Mouse (Mus musculus) spleen, adult 2 months (tissue): Measurements from ENCODE around the gene Aox1. TPM values are rescaled to one million over a fixed set of nuclear protein-coding genes. Genes with fewer than 3 reads are reported as not detected.
"Not testable (repeated sequence)": the region's sequence is repeated elsewhere in the genome, so short reads cannot be mapped to it uniquely, and the experiment has no call there.

Experiments
- DNase-seq, 2 experiments: peaks; one replicate each; pipeline versions ENCODE4 v3.0.0 to v3.0.0-alpha.2; 2012 to 2021; ENCODE audit warnings: low spot score in 2 of 2, low read depth in 1 of 2
- H3K27ac ChIP-seq: fragments of 200-500 bp; 2 replicates; pipeline ENCODE4 v1.5.1; 2012; ENCODE audit warnings: low read length, inconsistent platforms; ENCODE audit not compliant: insufficient read depth
- H3K27me3 ChIP-seq: fragments of 200-500 bp; 2 replicates; pipeline ENCODE4 v1.6.1; 2012; ENCODE audit warnings: mild to moderate bottlenecking, moderate library complexity, low read length, inconsistent platforms; ENCODE audit not compliant: control insufficient read depth, insufficient read depth
- H3K36me3 ChIP-seq: fragments of 200-500 bp; 2 replicates; pipeline ENCODE4 v1.6.1; 2012; ENCODE audit warnings: mild to moderate bottlenecking, low read length, inconsistent platforms; ENCODE audit not compliant: control insufficient read depth, insufficient read depth
- H3K4me1 ChIP-seq: fragments of 200-500 bp; 2 replicates; pipeline ENCODE4 v1.6.1; 2011; ENCODE audit warnings: inconsistent platforms; ENCODE audit not compliant: control insufficient read depth, insufficient read depth, insufficient read length
- H3K4me3 ChIP-seq: fragments of 200-500 bp; 2 replicates; pipeline ENCODE4 v1.5.1; 2011; ENCODE audit warnings: mild to moderate bottlenecking, inconsistent platforms; ENCODE audit not compliant: insufficient read depth, insufficient read length; ENCODE audit errors: extremely low read depth
- CTCF ChIP-seq: fragments of 200-500 bp; IDR thresholded peaks from 2 replicates; pipeline ENCODE4 v1.5.1; 2011; ENCODE audit warnings: mild to moderate bottlenecking, inconsistent platforms; ENCODE audit not compliant: insufficient read depth, insufficient read length, insufficient replicate concordance; ENCODE audit errors: extremely low read depth
- POLR2A ChIP-seq: fragments of 200-500 bp; IDR thresholded peaks from 2 replicates; pipeline ENCODE4 v1.6.1; 2011; ENCODE audit warnings: low read depth, low read length, inconsistent platforms
- WGBS: fragments of 180-500 bp; shearing (Covaris S2); methylation state at CpG from one replicate; pipeline ENCODE4 v1.1.7; 2018; 5-methylcytosine and 5-hydroxymethylcytosine counted together
- polyA plus RNA-seq: library from polyadenylated mRNA; depleted of rRNA; stranded (reverse); fragments of >200 nt; gene quantifications from 2 replicates; pipeline ENCODE4 v1.2.3, GENCODE M21; 2012; rRNA removed

Gene Aox1
- 0.35 and 0.57 TPM in 2 replicates for polyA plus RNA-seq

GRCm38 (mm10) chr1:58029636-58030117 is at the start of gene Aox1:
TSS of gene Aox1 (plus strand) at chr1:58029931.
- DNase-seq = no peak
- no peaks in the 10 kb centered on the region for H3K36me3 ChIP-seq
- no peak within 1 kb of the TSS for H3K4me3 ChIP-seq
- TF ChIP-seq CTCF = no peak
- no peak for TF ChIP-seq POLR2A
- H3K27me3 ChIP-seq = no peaks in the 10 kb centered on the region
- WGBS = 7% methylated on average over 12 of the region's 12 CpGs
- H3K4me1 ChIP-seq = no peaks in the 10 kb centered on the region
- H3K27ac ChIP-seq = no peak within 1 kb of the TSS

- no peak for DNase-seq
- Histone ChIP-seq H3K27ac (no peak overlapping the region), H3K4me3 (no peak overlapping the region), H3K36me3 (no peaks in the 10 kb centered on the region), H3K4me1 (no peaks in the 10 kb centered on the region), H3K27me3 (no peaks in the 10 kb centered on the region)
- no peak for TF ChIP-seq POLR2A
- no peak for TF ChIP-seq CTCF
- WGBS = 76% methylated on average over 6 of the region's 6 CpGs
Observed at GRCm38 (mm10) chr1:57989052-57989600, 40.6 kb upstream of the Aox1 start.

DNA sequence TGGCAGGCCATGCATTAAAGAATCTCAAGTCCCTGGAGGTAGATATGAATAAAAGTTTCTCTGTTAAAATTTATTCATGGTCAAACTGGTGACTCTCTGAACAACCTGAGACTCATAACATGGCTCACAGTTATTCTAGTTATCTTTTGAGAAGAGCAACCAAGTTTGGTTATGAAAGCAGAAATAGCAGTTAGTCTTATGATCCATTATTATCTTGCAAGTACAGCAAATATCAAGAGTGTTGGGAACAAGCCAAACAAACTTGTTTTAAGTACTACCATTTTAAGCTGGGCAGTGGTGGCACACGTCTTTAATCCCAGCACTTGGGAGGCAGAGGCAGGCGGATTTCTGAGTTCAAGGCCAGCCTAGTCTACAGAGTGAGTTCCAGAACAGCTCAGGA is 38.5 kb upstream of the Aox1 start:
- DNase-seq = no peak
- Histone ChIP-seq H3K27ac (no peak overlapping the region), H3K4me3 (no peak overlapping the region), H3K4me1 (no peaks in the 10 kb centered on the region), H3K27me3 (no peaks in the 10 kb centered on the region), H3K36me3 (no peaks in the 10 kb centered on the region)
- WGBS = 79% methylated on average over 2 of the region's 2 CpGs
- TF ChIP-seq POLR2A (no peak), CTCF (no peak)

GRCm38 (mm10) chr1:57995432-57996132 is 34.1 kb upstream of the Aox1 start, which contains the start of gene Sgo2a:
TSS of gene Sgo2a (plus strand) at chr1:57995971.
- Histone ChIP-seq H3K27me3 (no peaks in the 10 kb centered on the region), H3K36me3 (no peaks in the 10 kb centered on the region), H3K4me3 (peak within 1 kb of the TSS; percentile 97), H3K4me1 (no peaks in the 10 kb centered on the region; the same call in 1 of the 2 replicates), H3K27ac (peak within 1 kb of the TSS; percentile 72)
- TF ChIP-seq CTCF (no peak), POLR2A (peak; percentile 19; the same call in 1 of the 2 replicates)
- peak; percentile 85 to 91 for DNase-seq
- 7% methylated on average over 30 of the region's 30 CpGs for WGBS

- no peaks in the 10 kb centered on the region; the same call in 1 of the 2 replicates for H3K4me1 ChIP-seq
- no peak for DNase-seq
- under 1% methylated on average over 29 of the region's 29 CpGs for WGBS
- peak overlapping the region; percentile 23; the same call in 1 of the 2 replicates for H3K27ac ChIP-seq
- no peak for TF ChIP-seq POLR2A
- TF ChIP-seq CTCF = no peak
- H3K27me3 ChIP-seq = no peaks in the 10 kb centered on the region
- peak overlapping the region; percentile 97 for H3K4me3 ChIP-seq
- no peaks in the 10 kb centered on the region for H3K36me3 ChIP-seq
Observed at GRCm38 (mm10) chr1:57996133-57996615, 33.6 kb upstream of the Aox1 start.

DNA sequence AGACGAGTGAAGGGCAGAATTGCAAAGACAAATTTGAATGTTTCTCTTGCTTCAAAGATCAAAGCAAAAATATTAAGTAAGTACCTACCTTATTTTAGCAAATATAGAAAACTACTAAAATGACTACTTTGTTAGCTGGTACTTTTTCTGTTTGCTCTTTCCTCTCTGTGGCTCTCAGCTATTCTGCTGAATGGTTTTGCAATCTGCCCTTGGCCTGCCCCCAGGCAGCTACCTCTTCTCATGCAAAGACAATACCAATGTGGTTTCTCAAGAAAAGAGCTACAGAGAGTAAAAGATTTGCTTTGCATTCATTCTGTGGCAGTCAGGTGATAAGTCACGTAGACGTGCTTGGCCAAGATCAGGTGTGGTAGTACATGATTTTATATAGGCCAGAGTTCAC is 31.6 kb upstream of the Aox1 start:
- DNase-seq = no peak
- 72% methylated on average over 3 of the region's 3 CpGs for WGBS
- no peak overlapping the region for H3K4me3 ChIP-seq
- no peaks in the 10 kb centered on the region for H3K27me3 ChIP-seq
- no peak for TF ChIP-seq CTCF
- no peak for TF ChIP-seq POLR2A
- no peak overlapping the region for H3K27ac ChIP-seq
- H3K4me1 ChIP-seq = no peaks in the 10 kb centered on the region; the same call in 1 of the 2 replicates
- H3K36me3 ChIP-seq = no peaks in the 10 kb centered on the region

GRCm38 (mm10) chr1:58006388-58006787 is 23.3 kb upstream of the Aox1 start:
- WGBS = 91% methylated on average over 7 of the region's 7 CpGs
- not testable (repeated sequence) for DNase-seq, H3K4me3 ChIP-seq, H3K4me1 ChIP-seq, H3K36me3 ChIP-seq, H3K27ac ChIP-seq, H3K27me3 ChIP-seq
